Mouse (Mus musculus): ENCODE measurements around the gene Jag2. TPM values are rescaled to one million over a fixed set of nuclear protein-coding genes. Genes with fewer than 3 reads are reported as not detected.
A peak's percentile ranks its signal among the peaks of the same experiment; 100 is the strongest.

Gene Jag2
- total and polyA plus RNA-seq, 3 experiments, result 25.4 to 35.5 (median 27.4) TPM

- H3K36me3 ChIP-seq (ENCODE audit: control insufficient read depth, insufficient read depth, low read length), result no peaks in the 10 kb centered on the region
- DNase-seq, result peak; percentile 76 to 86
- peaks cover 20% of the 10 kb centered on the region for H3K4me1 ChIP-seq (ENCODE audit: control insufficient read depth, insufficient read depth, low read length)
- H3K4me3 ChIP-seq, result no peak overlapping the region
- H3K27me3 ChIP-seq (ENCODE audit: control insufficient read depth, insufficient read depth, low read length), result no peaks in the 10 kb centered on the region
- H3K9ac ChIP-seq (ENCODE audit: low read depth, low read length), result no peak overlapping the region
- H3K27ac ChIP-seq, result no peak overlapping the region
- peak; percentile 97 for TF ChIP-seq CTCF (IDR thresholded peaks at IDR 0.05)
- peak; percentile 37; the same call in 1 of the 2 replicates for TF ChIP-seq POLR2A (IDR thresholded peaks at IDR 0.05; ENCODE audit: insufficient read depth, low read depth, low read length)
- peak; percentile 81; the same call in 1 of the 2 replicates for TF ChIP-seq EP300 (IDR thresholded peaks at IDR 0.05; ENCODE audit: insufficient read depth, low read depth, low read length)
- 33% methylated on average over 4 of the region's 4 CpGs for WGBS
- intact Hi-C loops (cut with DNase I), result loop anchor here (1.0 kb wide), 2 partner anchors 90 to 120 kb away; no protein-coding TSS in a partner anchor
- no peaks in the 10 kb centered on the region for H3K79me2 ChIP-seq (replicated peaks; ENCODE audit: control insufficient read depth, insufficient read depth, low read length)
Measured at GRCm38 (mm10) chr12:112955800-112956199, 26.2 kb upstream of the Jag2 start.

DNA sequence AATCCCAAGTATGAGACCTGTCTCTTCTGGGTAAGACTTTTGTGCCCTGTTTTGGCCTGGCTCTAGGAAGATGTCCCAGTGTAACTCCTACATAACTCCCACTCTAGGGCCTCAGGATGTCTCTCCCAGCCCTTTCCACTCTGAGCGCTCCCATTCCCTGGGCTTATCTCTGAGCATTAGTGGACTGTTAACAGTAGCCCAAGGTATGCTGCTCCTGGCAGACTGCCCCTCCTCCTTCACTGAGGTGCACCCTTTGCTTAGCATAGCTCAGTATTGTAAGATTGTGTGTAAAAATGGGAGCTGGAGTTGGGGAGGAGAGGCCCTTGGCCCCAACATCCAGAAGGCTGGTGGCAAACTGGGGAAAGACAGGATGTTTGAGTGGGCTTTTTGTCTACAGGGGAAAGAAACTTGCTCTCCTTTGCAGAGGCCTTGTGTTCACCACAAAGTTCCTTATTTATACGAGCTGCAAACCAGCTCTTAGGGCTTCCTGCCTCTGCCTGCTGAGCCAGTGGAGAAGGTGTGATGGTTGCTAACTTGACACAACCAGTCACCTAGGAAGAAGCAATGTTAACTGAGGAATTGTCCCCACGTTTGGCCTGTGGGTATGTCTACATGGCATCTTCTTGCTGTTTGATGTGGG, 23.5 kb upstream of the Jag2 start:
- no peaks in the 10 kb centered on the region for H3K79me2 ChIP-seq (replicated peaks; ENCODE audit: control insufficient read depth, insufficient read depth, low read length)
- peak overlapping the region; percentile 12 for H3K27ac ChIP-seq
- H3K36me3 ChIP-seq (ENCODE audit: control insufficient read depth, insufficient read depth, low read length), result no peaks in the 10 kb centered on the region
- no peak for TF ChIP-seq CTCF (IDR thresholded peaks at IDR 0.05)
- intact Hi-C loops (cut with DNase I), result loop anchor here (5.0 kb wide), 1 partner anchor 189 kb away; the partner anchor contains the start of gene Crip2
- DNase-seq, result no peak
- H3K9ac ChIP-seq (ENCODE audit: low read depth, low read length), result no peak overlapping the region
- WGBS, result 51% methylated on average over 3 of the region's 3 CpGs
- H3K4me1 ChIP-seq (ENCODE audit: control insufficient read depth, insufficient read depth, low read length), result peaks cover 23% of the 10 kb centered on the region
- no peak overlapping the region for H3K4me3 ChIP-seq
- H3K27me3 ChIP-seq (ENCODE audit: control insufficient read depth, insufficient read depth, low read length), result no peaks in the 10 kb centered on the region

DNA sequence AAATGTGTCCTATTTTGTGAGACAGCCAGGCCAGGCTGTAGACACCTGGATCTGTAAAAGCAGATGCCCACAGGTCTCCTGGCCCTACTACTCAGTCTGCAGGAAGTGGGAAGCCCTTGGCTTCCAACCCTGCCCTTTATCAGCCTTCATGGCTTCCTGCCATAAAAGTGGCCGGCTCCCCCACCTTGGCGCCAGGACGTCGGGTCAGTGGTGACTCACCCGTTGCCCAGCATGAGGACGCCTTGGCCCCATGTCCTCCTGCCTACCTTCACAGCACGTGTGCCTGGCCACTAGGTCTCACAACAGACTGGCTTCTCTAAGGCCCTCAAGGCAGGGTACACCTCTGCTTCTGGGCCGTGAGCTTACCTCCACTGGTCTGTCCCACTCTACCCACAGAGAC, 22.9 kb upstream of the Jag2 start:
- Histone ChIP-seq H3K27me3 (ENCODE audit: control insufficient read depth, insufficient read depth, low read length) (no peaks in the 10 kb centered on the region), H3K79me2 (replicated peaks; ENCODE audit: control insufficient read depth, insufficient read depth, low read length) (no peaks in the 10 kb centered on the region), H3K4me3 (no peak overlapping the region), H3K27ac (peak overlapping the region; percentile 12), H3K36me3 (ENCODE audit: control insufficient read depth, insufficient read depth, low read length) (no peaks in the 10 kb centered on the region), H3K4me1 (ENCODE audit: control insufficient read depth, insufficient read depth, low read length) (peaks cover 23% of the 10 kb centered on the region), H3K9ac (ENCODE audit: low read depth, low read length) (no peak overlapping the region)
- WGBS, result 5% methylated on average over 8 of the region's 8 CpGs
- intact Hi-C loops (cut with DNase I), result loop anchor here (5.0 kb wide), 1 partner anchor 190 kb away; the partner anchor contains the start of gene Crip2
- peak; percentile 69 to 79 for DNase-seq
- TF ChIP-seq POLR2A (IDR thresholded peaks at IDR 0.05; ENCODE audit: insufficient read depth, low read depth, low read length) (0 out of 2 replicates have a peak, but pooled peaks have one; percentile 13), EP300 (IDR thresholded peaks at IDR 0.05; ENCODE audit: insufficient read depth, low read depth, low read length) (no peak; the same call in 1 of the 2 replicates)

GRCm38 (mm10) chr12:112951150-112951842, 21.7 kb upstream of the Jag2 start:
- intact Hi-C loops (cut with DNase I), result loop anchor here (5.0 kb wide), 1 partner anchor 191 kb away; the partner anchor contains the start of gene Crip2
- Histone ChIP-seq H3K4me3 (no peak overlapping the region), H3K36me3 (ENCODE audit: control insufficient read depth, insufficient read depth, low read length) (no peaks in the 10 kb centered on the region), H3K4me1 (ENCODE audit: control insufficient read depth, insufficient read depth, low read length) (peaks cover 23% of the 10 kb centered on the region), H3K27me3 (ENCODE audit: control insufficient read depth, insufficient read depth, low read length) (no peaks in the 10 kb centered on the region), H3K9ac (ENCODE audit: low read depth, low read length) (no peak overlapping the region), H3K27ac (peak overlapping the region; percentile 81), H3K79me2 (replicated peaks; ENCODE audit: control insufficient read depth, insufficient read depth, low read length) (no peaks in the 10 kb centered on the region)
- WGBS, result 17% methylated on average over 7 of the region's 7 CpGs
- no peak for TF ChIP-seq EP300 (IDR thresholded peaks at IDR 0.05; ENCODE audit: insufficient read depth, low read depth, low read length)
- TF ChIP-seq CTCF (IDR thresholded peaks at IDR 0.05), result no peak
- TF ChIP-seq POLR2A (IDR thresholded peaks at IDR 0.05; ENCODE audit: insufficient read depth, low read depth, low read length), result no peak
- DNase-seq, result no peak

DNA sequence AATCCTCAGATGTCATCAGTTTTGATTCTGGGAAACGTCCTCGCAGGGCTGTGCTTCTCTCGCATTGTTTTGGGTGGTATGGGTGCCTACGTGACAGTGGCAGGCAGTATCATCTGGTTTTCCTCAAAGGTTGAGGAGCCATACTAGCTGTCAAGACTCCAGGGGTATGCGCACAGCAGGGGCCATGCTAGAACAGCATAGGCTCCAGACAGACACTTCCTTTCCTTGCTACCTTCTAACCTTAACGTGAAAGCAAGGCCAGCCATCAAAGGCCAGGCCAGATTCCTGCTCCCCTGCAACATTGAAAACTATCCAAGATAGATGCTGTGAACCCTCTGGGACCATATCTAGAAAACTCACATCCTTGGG, 21.2 kb upstream of the Jag2 start:
- H3K27me3 ChIP-seq (ENCODE audit: control insufficient read depth, insufficient read depth, low read length), result no peaks in the 10 kb centered on the region
- H3K4me3 ChIP-seq, result peak overlapping the region; percentile 62
- H3K4me1 ChIP-seq (ENCODE audit: control insufficient read depth, insufficient read depth, low read length), result peaks cover 23% of the 10 kb centered on the region
- H3K79me2 ChIP-seq (replicated peaks; ENCODE audit: control insufficient read depth, insufficient read depth, low read length), result no peaks in the 10 kb centered on the region
- WGBS, result 5% methylated on average over 6 of the region's 6 CpGs
- peak overlapping the region; percentile 81 for H3K27ac ChIP-seq
- H3K9ac ChIP-seq (ENCODE audit: low read depth, low read length), result peak overlapping the region; percentile 4; the same call in 1 of the 2 replicates
- H3K36me3 ChIP-seq (ENCODE audit: control insufficient read depth, insufficient read depth, low read length), result no peaks in the 10 kb centered on the region
- TF ChIP-seq POLR2A (IDR thresholded peaks at IDR 0.05; ENCODE audit: insufficient read depth, low read depth, low read length), result no peak
- DNase-seq, result no peak
- intact Hi-C loops (cut with DNase I), result loop anchor here (5.0 kb wide), 1 partner anchor 192 kb away; the partner anchor contains the start of gene Crip2

Data from heart, adult 2 months (tissue).